Mouse (Mus musculus): ENCODE data around the gene Olfr557.

DNA sequence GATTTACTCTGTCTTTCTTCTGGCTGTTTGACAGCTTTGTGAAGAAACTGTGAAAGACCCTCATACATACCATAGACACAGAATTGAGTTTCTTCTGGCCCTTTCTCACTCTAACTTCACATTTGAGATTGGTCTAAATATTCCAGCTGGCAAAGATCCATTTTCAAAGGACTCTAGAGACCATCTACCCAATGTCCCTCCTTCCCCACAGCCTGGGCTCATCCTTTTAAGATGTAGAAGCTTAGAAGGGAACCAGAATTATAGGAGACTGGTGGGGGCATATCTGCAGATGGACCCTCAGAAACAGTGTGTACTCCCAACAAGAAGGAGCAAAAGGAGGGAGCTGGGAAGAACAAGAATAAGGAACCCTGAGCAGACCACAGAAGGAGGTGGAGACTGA lies 6.2 kb downstream of the Olfr557 start, which contains the start of gene Olfr558:
- TF ChIP-seq MAFK (IDR thresholded peaks at IDR 0.05; ENCODE audit: insufficient read depth, low read depth, low read length) (no peak), ZNF384 (IDR thresholded peaks at IDR 0.05; ENCODE audit: low read depth, low read length) (no peak), HCFC1 (IDR thresholded peaks at IDR 0.05; ENCODE audit: borderline replicate concordance, insufficient read depth, low read length) (no peak)

Data from ES-E14 (cell line).